Mouse (Mus musculus) liver, adult 2 months (tissue): Measurements from ENCODE around the gene Lrrc36.

Experiments used
- CTCF ChIP-seq: fragments of 200-500 bp; IDR thresholded peaks from 2 replicates; pipeline ENCODE4 v1.5.1; 2011; ENCODE audit warnings: low read depth, low read length, control low read depth
- POLR2A ChIP-seq: fragments of 200-500 bp; IDR thresholded peaks from 2 replicates; pipeline ENCODE4 v1.6.1; 2011; ENCODE audit warnings: low read length, control low read depth; ENCODE audit not compliant: insufficient read depth; ENCODE audit errors: extremely low read depth

- peak; percentile 55 for TF ChIP-seq CTCF
- no peak for TF ChIP-seq POLR2A
Observed at GRCm38 (mm10) chr8:105484392-105484791, 71.0 kb downstream of the Lrrc36 start.
